Mouse (Mus musculus) myocyte (in vitro differentiated cells): ENCODE results near the gene Tbx20. TPM values are rescaled to one million over a fixed set of nuclear protein-coding genes. Genes with fewer than 3 reads are reported as not detected.

Source experiments
- H3K27me3 ChIP-seq: one replicate; pipeline ENCODE4 v1.6.1; 2011; ENCODE audit not compliant: control insufficient read depth, insufficient read depth, insufficient read length
- H3K36me3 ChIP-seq: one replicate; pipeline ENCODE4 v1.6.1; 2011; ENCODE audit not compliant: control insufficient read depth, insufficient read depth
- H3K4me2 ChIP-seq: one replicate; pipeline ENCODE4 v1.6.1; 2011; ENCODE audit warnings: low read depth, control low read depth
- H3K4me3 ChIP-seq: one replicate; pipeline ENCODE4 v1.5.1; 2011; ENCODE audit warnings: mild to moderate bottlenecking, control low read depth, moderate library complexity
- H3K79me2 ChIP-seq: one replicate; pipeline ENCODE4 v1.6.1; 2011; ENCODE audit not compliant: control insufficient read depth, insufficient read depth
- H3ac ChIP-seq: one replicate; pipeline ENCODE4 v1.6.1; 2011; ENCODE audit not compliant: control insufficient read depth, insufficient read length
- CEBPB ChIP-seq: IDR thresholded peaks from 2 replicates; pipeline ENCODE4 v1.6.1; 2011; ENCODE audit warnings: mild to moderate bottlenecking, moderate library complexity; ENCODE audit not compliant: poor library complexity, insufficient read depth, severe bottlenecking
- E2F4 ChIP-seq: IDR thresholded peaks from one replicate; pipeline ENCODE4 v1.6.1; 2011; ENCODE audit warnings: mild to moderate bottlenecking, control low read depth, moderate library complexity; ENCODE audit not compliant: insufficient read depth
- MAX ChIP-seq: IDR thresholded peaks from one replicate; pipeline ENCODE4 v1.6.1; 2011; ENCODE audit warnings: low read depth, mild to moderate bottlenecking, control low read depth
- MYOD1 ChIP-seq, 3 experiments: IDR thresholded peaks; one replicate each; pipeline ENCODE4 v1.6.1; 2011; ENCODE audit warnings: control low read depth in 2 of 3, low read depth in 2 of 3, mild to moderate bottlenecking in 2 of 3, moderate library complexity in 1 of 3; ENCODE audit not compliant: insufficient read length in 2 of 3, control insufficient read depth in 1 of 3
- MYOG ChIP-seq, 3 experiments: IDR thresholded peaks; one replicate each; pipeline ENCODE4 v1.6.1; 2011; ENCODE audit warnings: control low read depth in 2 of 3, low read depth in 2 of 3, mild to moderate bottlenecking in 2 of 3; ENCODE audit not compliant: insufficient read length in 2 of 3, control insufficient read depth in 1 of 3, insufficient read depth in 1 of 3
- POLR2A ChIP-seq: IDR thresholded peaks from one replicate; pipeline ENCODE4 v1.6.1; 2011; ENCODE audit warnings: low read depth, mild to moderate bottlenecking, control low read depth, moderate library complexity; ENCODE audit not compliant: insufficient read length
- POLR2AphosphoS2 ChIP-seq: IDR thresholded peaks from one replicate; pipeline ENCODE4 v1.6.1; 2011; ENCODE audit warnings: low read depth, control low read depth; ENCODE audit not compliant: insufficient read length
- REST ChIP-seq: IDR thresholded peaks from one replicate; pipeline ENCODE4 v1.6.1; 2011; ENCODE audit warnings: mild to moderate bottlenecking, control low read depth, moderate library complexity; ENCODE audit not compliant: insufficient read depth, insufficient read length
- SRF ChIP-seq: IDR thresholded peaks from one replicate; pipeline ENCODE4 v1.6.1; 2011; ENCODE audit warnings: low read depth; ENCODE audit not compliant: control insufficient read depth, insufficient read length
- TCF12 ChIP-seq: IDR thresholded peaks from one replicate; pipeline ENCODE4 v1.6.1; 2011; ENCODE audit warnings: mild to moderate bottlenecking, control low read depth; ENCODE audit not compliant: poor library complexity, insufficient read depth, severe bottlenecking
- TCF3 ChIP-seq: IDR thresholded peaks from one replicate; pipeline ENCODE4 v1.6.1; 2011; ENCODE audit warnings: low read depth, control low read depth; ENCODE audit not compliant: insufficient read length
- USF1 ChIP-seq: IDR thresholded peaks from one replicate; pipeline ENCODE4 v1.6.1; 2011; ENCODE audit warnings: low read depth, mild to moderate bottlenecking, control low read depth, moderate library complexity
- polyA plus RNA-seq: library from polyadenylated mRNA; unstranded; fragments of >200 nt; fragmentation: generic; extraction: Trizol; gene quantifications from one replicate; pipeline ENCODE4 v1.2.1, GENCODE M21; 2012; ENCODE audit warnings: missing spikeins

Gene Tbx20
- polyA plus RNA-seq, 1 experiment, result not detected

DNA sequence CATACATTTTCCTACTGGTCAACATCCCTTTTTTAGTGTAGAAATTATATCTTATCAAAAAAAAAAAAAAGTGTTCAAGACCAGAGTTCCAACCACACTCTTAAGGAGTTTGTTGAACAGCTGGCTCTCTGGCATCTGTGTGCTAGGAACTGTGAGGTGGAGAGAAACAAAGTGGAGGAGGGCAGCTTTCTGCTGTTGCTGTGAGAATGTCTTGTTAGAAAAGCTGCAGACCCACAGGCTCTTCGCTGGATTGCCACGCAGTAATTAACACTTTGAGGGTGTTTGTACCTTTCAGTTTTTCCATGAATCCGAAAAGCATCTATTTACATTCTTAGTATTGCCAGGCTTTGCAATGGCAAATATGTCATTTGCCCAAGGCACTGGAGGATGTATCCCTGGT, 5.9 kb upstream of the Tbx20 start:
- TF ChIP-seq E2F4, result no peak
- no peak for TF ChIP-seq POLR2A
- no peak for TF ChIP-seq MAX
- no peak for TF ChIP-seq POLR2AphosphoS2
- no peak for TF ChIP-seq REST
- no peak for TF ChIP-seq SRF
- no peak overlapping the region for H3ac ChIP-seq
- H3K4me2 ChIP-seq, result no peak overlapping the region
- H3K79me2 ChIP-seq, result no peaks in the 10 kb centered on the region
- no peak overlapping the region for H3K4me3 ChIP-seq
- peaks cover 48% of the 10 kb centered on the region for H3K27me3 ChIP-seq
- no peaks in the 10 kb centered on the region for H3K36me3 ChIP-seq

GRCm38 (mm10) chr9:24778571-24778970, 4.5 kb upstream of the Tbx20 start:
- Histone ChIP-seq H3K36me3 (no peaks in the 10 kb centered on the region), H3K4me3 (no peak overlapping the region), H3ac (no peak overlapping the region), H3K4me2 (no peak overlapping the region), H3K79me2 (no peaks in the 10 kb centered on the region), H3K27me3 (peaks cover 62% of the 10 kb centered on the region)
- no peak for TF ChIP-seq TCF12
- TF ChIP-seq MYOG (IDR thresholded peaks at IDR 0.05; ENCODE audit: control insufficient read depth in 1 of 3, insufficient read depth in 1 of 3, insufficient read length in 2 of 3, low read depth in 2 of 3), result no peak
- no peak for TF ChIP-seq POLR2AphosphoS2
- no peak for TF ChIP-seq CEBPB
- no peak for TF ChIP-seq USF1
- no peak for TF ChIP-seq REST
- TF ChIP-seq TCF3, result no peak
- no peak for TF ChIP-seq MYOD1 (IDR thresholded peaks at IDR 0.05; ENCODE audit: control insufficient read depth in 1 of 3, insufficient read length in 2 of 3, low read depth in 2 of 3)
- TF ChIP-seq POLR2A, result no peak
- no peak for TF ChIP-seq SRF

DNA sequence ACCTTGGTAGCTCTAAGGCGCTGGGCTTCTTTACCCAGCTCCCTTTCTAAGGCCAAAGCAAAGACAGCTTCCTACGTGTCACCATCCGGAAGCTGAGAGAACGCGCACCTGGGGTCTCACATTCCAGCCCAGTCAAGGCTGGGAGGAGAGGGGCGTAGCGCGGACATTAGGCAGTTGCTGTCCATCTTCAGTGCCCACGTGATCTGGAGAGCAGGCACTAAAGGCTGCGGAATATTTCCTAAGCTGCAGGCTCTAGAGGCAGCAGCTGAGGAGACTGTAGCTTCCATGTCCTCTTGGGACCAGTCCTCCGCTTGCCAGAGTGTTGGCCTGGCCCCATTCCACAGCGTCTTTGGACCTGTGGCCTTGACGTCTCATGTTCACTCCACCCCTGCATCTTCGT, 3.9 kb upstream of the Tbx20 start:
- H3K4me2 ChIP-seq, result no peak overlapping the region

GRCm38 (mm10) chr9:24777176-24777895, 3.2 kb upstream of the Tbx20 start:
- Histone ChIP-seq H3K27me3 (peaks cover 64% of the 10 kb centered on the region), H3K36me3 (no peaks in the 10 kb centered on the region), H3K4me3 (no peak overlapping the region), H3K4me2 (no peak overlapping the region), H3ac (no peak overlapping the region), H3K79me2 (no peaks in the 10 kb centered on the region)
- TF ChIP-seq REST (no peak), USF1 (no peak), E2F4 (no peak), POLR2A (no peak), MYOG (IDR thresholded peaks at IDR 0.05; ENCODE audit: control insufficient read depth in 1 of 3, insufficient read depth in 1 of 3, insufficient read length in 2 of 3, low read depth in 2 of 3) (no peak), TCF3 (no peak), POLR2AphosphoS2 (no peak), TCF12 (no peak), MAX (no peak), SRF (no peak), CEBPB (no peak), MYOD1 (IDR thresholded peaks at IDR 0.05; ENCODE audit: control insufficient read depth in 1 of 3, insufficient read length in 2 of 3, low read depth in 2 of 3) (no peak)

More for the DNA sequence above, 3.9 kb upstream of the Tbx20 start:
- no peaks in the 10 kb centered on the region for H3K36me3 ChIP-seq
- H3ac ChIP-seq, result no peak overlapping the region
- TF ChIP-seq E2F4 (no peak), USF1 (no peak), REST (no peak), CEBPB (no peak), SRF (no peak), POLR2A (no peak), MYOG (IDR thresholded peaks at IDR 0.05; ENCODE audit: control insufficient read depth in 1 of 3, insufficient read depth in 1 of 3, insufficient read length in 2 of 3, low read depth in 2 of 3) (no peak), POLR2AphosphoS2 (no peak), MYOD1 (IDR thresholded peaks at IDR 0.05; ENCODE audit: control insufficient read depth in 1 of 3, insufficient read length in 2 of 3, low read depth in 2 of 3) (no peak), TCF12 (no peak), TCF3 (no peak), MAX (no peak)
- H3K79me2 ChIP-seq, result no peaks in the 10 kb centered on the region
- no peak overlapping the region for H3K4me3 ChIP-seq
- peaks cover 64% of the 10 kb centered on the region for H3K27me3 ChIP-seq
